Mouse (Mus musculus) MEL (cell line): ENCODE data around the gene A530016L24Rik. TPM values are rescaled to one million over a fixed set of nuclear protein-coding genes. Genes with fewer than 3 reads are reported as not detected.

Source experiments
- DNase-seq: peaks from one replicate; pipeline ENCODE4 v3.0.0; 2011; ENCODE audit warnings: low read depth, low spot score
- H3K27ac ChIP-seq: 2 replicates; pipeline ENCODE4 v1.5.1; 2012; ENCODE audit warnings: low read depth, mild to moderate bottlenecking, control low read depth, low read length, moderate library complexity; ENCODE audit not compliant: control insufficient read depth
- H3K27me3 ChIP-seq, 2 experiments: fragments of 150-350 bp in 1 of 2; sonication (generic) in 1 of 2; 2 replicates each; pipeline ENCODE4 v1.6.1; 2012; ENCODE audit warnings: low read length in 2 of 2, mild to moderate bottlenecking in 2 of 2, improper control_type of control experiment in 1 of 2, moderate library complexity in 1 of 2; ENCODE audit not compliant: insufficient read depth in 2 of 2, control insufficient read depth in 1 of 2
- H3K36me3 ChIP-seq, 2 experiments: 2 replicates each; pipeline ENCODE4 v1.6.1; 2012 to 2014; ENCODE audit warnings: low read length in 2 of 2, improper control_type of control experiment in 1 of 2, inconsistent platforms in 1 of 2, mild to moderate bottlenecking in 1 of 2; ENCODE audit not compliant: insufficient read depth in 2 of 2, control insufficient read depth in 1 of 2
- H3K4me1 ChIP-seq, 2 experiments: fragments of 150-350 bp in 1 of 2; sonication (generic) in 1 of 2; 2 replicates each; pipeline ENCODE4 v1.6.1; 2012; ENCODE audit warnings: low read length in 2 of 2, improper control_type of control experiment in 1 of 2, mild to moderate bottlenecking in 1 of 2; ENCODE audit not compliant: insufficient read depth in 2 of 2, control insufficient read depth in 1 of 2
- H3K4me3 ChIP-seq, 2 experiments: fragments of 150-350 bp in 1 of 2; sonication (generic) in 1 of 2; 2 replicates each; pipeline ENCODE4 v1.5.1; 2012; ENCODE audit warnings: low read depth in 2 of 2, low read length in 2 of 2, mild to moderate bottlenecking in 2 of 2, moderate library complexity in 2 of 2, control low read depth in 1 of 2, improper control_type of control experiment in 1 of 2; ENCODE audit not compliant: control insufficient read depth in 1 of 2, insufficient read depth in 1 of 2
- H3K79me2 ChIP-seq: 2 replicates; pipeline ENCODE4 v1.6.1; 2012; ENCODE audit warnings: mild to moderate bottlenecking, low read length, moderate library complexity; ENCODE audit not compliant: control insufficient read depth, poor library complexity, insufficient read depth
- H3K9ac ChIP-seq: 2 replicates; pipeline ENCODE4 v1.6.1; 2012; ENCODE audit warnings: low read depth, mild to moderate bottlenecking, control low read depth, low read length, moderate library complexity; ENCODE audit not compliant: control insufficient read depth, poor library complexity, severe bottlenecking
- H3K9me3 ChIP-seq: fragments of 150-350 bp; sonication (generic); replicated peaks from 2 replicates; pipeline ENCODE4 v1.6.1; 2012; ENCODE audit warnings: mild to moderate bottlenecking, low read length, improper control_type of control experiment, moderate library complexity; ENCODE audit not compliant: insufficient read depth
- BHLHE40 ChIP-seq: IDR thresholded peaks from 2 replicates; pipeline ENCODE4 v1.6.1; 2012; ENCODE audit warnings: low read depth, mild to moderate bottlenecking, inconsistent platforms, low read length, improper control_type of control experiment, borderline replicate concordance
- CHD1 ChIP-seq: IDR thresholded peaks from 2 replicates; pipeline ENCODE4 v1.6.1; 2012; ENCODE audit warnings: low read depth, mild to moderate bottlenecking, inconsistent platforms, low read length, improper control_type of control experiment
- CHD2 ChIP-seq: IDR thresholded peaks from 2 replicates; pipeline ENCODE4 v1.6.1; 2011; ENCODE audit warnings: low read length, improper control_type of control experiment
- CTCF ChIP-seq, 3 experiments: IDR thresholded peaks in 2 of 3; conservative IDR thresholded peaks in 1 of 3; 2 replicates each; pipeline ENCODE4 v1.5.1; 2011 to 2012; ENCODE audit warnings: low read length in 3 of 3, low read depth in 2 of 3, mild to moderate bottlenecking in 2 of 3, improper control_type of control experiment in 1 of 3, inconsistent platforms in 1 of 3, mixed read lengths in 1 of 3, moderate library complexity in 1 of 3; ENCODE audit not compliant: control insufficient read depth in 1 of 3, insufficient read depth in 1 of 3, poor library complexity in 1 of 3, severe bottlenecking in 1 of 3
- EP300 ChIP-seq, 2 experiments: IDR thresholded peaks; 2 replicates each; pipeline ENCODE4 v1.6.1; 2011; ENCODE audit warnings: improper control_type of control experiment in 2 of 2, low read length in 2 of 2, low read depth in 1 of 2, mild to moderate bottlenecking in 1 of 2
- ETS1 ChIP-seq: IDR thresholded peaks from 2 replicates; pipeline ENCODE4 v1.6.1; 2012; ENCODE audit warnings: low read depth, mild to moderate bottlenecking, inconsistent platforms, low read length, improper control_type of control experiment, moderate library complexity
- GATA1 ChIP-seq: IDR thresholded peaks from 2 replicates; pipeline ENCODE4 v1.6.1; 2011; ENCODE audit warnings: low read depth, low read length, improper control_type of control experiment
- HCFC1 ChIP-seq: IDR thresholded peaks from 2 replicates; pipeline ENCODE4 v1.6.1; 2012; ENCODE audit warnings: low read depth, mild to moderate bottlenecking, inconsistent platforms, low read length, improper control_type of control experiment, moderate library complexity
- MAFK ChIP-seq: IDR thresholded peaks from 2 replicates; pipeline ENCODE4 v1.6.1; 2011; ENCODE audit warnings: low read depth, mild to moderate bottlenecking, low read length, improper control_type of control experiment, borderline replicate concordance
- MAZ ChIP-seq: IDR thresholded peaks from 2 replicates; pipeline ENCODE4 v1.6.1; 2012; ENCODE audit warnings: low read depth, mild to moderate bottlenecking, inconsistent platforms, low read length, improper control_type of control experiment
- MYC ChIP-seq: IDR thresholded peaks from 2 replicates; pipeline ENCODE4 v1.6.1; 2011; ENCODE audit warnings: low read depth, mild to moderate bottlenecking, low read length, improper control_type of control experiment, moderate library complexity
- POLR2A ChIP-seq, 2 experiments: IDR thresholded peaks; 2 replicates each; pipeline ENCODE4 v1.6.1; 2011 to 2012; ENCODE audit warnings: low read length in 2 of 2, mild to moderate bottlenecking in 2 of 2, control low read depth in 1 of 2, improper control_type of control experiment in 1 of 2, low read depth in 1 of 2, moderate library complexity in 1 of 2; ENCODE audit not compliant: control insufficient read depth in 1 of 2, insufficient read depth in 1 of 2, poor library complexity in 1 of 2
- POLR2AphosphoS5 ChIP-seq: IDR thresholded peaks from 2 replicates; pipeline ENCODE4 v1.6.1; 2012; ENCODE audit warnings: low read depth, borderline replicate concordance, mild to moderate bottlenecking, inconsistent platforms, low read length, moderate library complexity, mixed read lengths
- RCOR1 ChIP-seq: IDR thresholded peaks from 2 replicates; pipeline ENCODE4 v1.6.1; 2012; ENCODE audit warnings: low read depth, mild to moderate bottlenecking, inconsistent platforms, low read length, improper control_type of control experiment
- SIN3A ChIP-seq: IDR thresholded peaks from 2 replicates; pipeline ENCODE4 v1.6.1; 2012; ENCODE audit warnings: low read length, improper control_type of control experiment, inconsistent platforms
- SMC3 ChIP-seq: IDR thresholded peaks from 2 replicates; pipeline ENCODE4 v1.6.1; 2011; ENCODE audit warnings: low read depth, low read length, improper control_type of control experiment
- TCF12 ChIP-seq: IDR thresholded peaks from 2 replicates; pipeline ENCODE4 v1.6.1; 2014; ENCODE audit warnings: low read depth, mild to moderate bottlenecking, inconsistent platforms, low read length, improper control_type of control experiment, moderate library complexity
- USF2 ChIP-seq, 2 experiments: IDR thresholded peaks; 2 replicates each; pipeline ENCODE4 v1.6.1; 2011 to 2012; ENCODE audit warnings: improper control_type of control experiment in 2 of 2, low read length in 2 of 2, borderline replicate concordance in 1 of 2, inconsistent platforms in 1 of 2, low read depth in 1 of 2, mild to moderate bottlenecking in 1 of 2; ENCODE audit not compliant: insufficient read depth in 1 of 2
- polyA plus RNA-seq, 2 experiments: library from polyadenylated mRNA; stranded (reverse) in 1 of 2; unstranded in 1 of 2; fragments of >175 nt in 1 of 2; fragments of >200 nt in 1 of 2; gene quantifications; 2 replicates each; pipeline versions ENCODE4 v1.2.1 to v1.2.4; 2012; ENCODE audit warnings: low replicate concordance in 2 of 2, low read depth in 1 of 2; ENCODE audit not compliant: insufficient read length in 2 of 2, insufficient read depth in 1 of 2, missing spikeins in 1 of 2
- total RNA-seq: library from RNA; depleted of rRNA; stranded (reverse); fragments of 300-350 nt; gene quantifications from 2 replicates; pipeline ENCODE4 v1.2.3, GENCODE M21; 2012

Gene A530016L24Rik
- total and polyA plus RNA-seq, 3 experiments = not detected

DNA sequence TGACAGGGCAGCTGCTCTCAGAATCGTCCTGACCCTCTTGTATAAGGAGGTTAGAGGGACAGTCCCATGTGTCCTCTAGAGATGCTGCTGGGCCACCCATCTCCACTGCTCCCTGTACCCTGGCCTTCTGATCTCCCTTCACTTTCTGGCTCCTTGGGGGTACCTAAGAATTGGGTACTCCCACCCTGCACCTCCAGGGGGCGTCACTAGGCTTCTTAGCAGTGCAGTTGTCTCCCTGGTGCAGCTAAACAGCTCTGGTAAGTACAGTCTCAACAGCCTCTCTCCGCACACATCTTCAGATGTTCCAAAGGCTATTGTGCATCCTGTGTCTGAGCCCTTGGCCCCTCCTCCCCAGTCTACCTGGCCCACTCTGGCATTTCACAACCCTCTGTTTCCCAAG is 25.6 kb downstream of the A530016L24Rik start:
- H3K9ac ChIP-seq = no peak overlapping the region
- H3K4me3 ChIP-seq = no peak overlapping the region
- no peaks in the 10 kb centered on the region for H3K79me2 ChIP-seq
- DNase-seq = no peak
- H3K27me3 ChIP-seq = no peaks in the 10 kb centered on the region
- TF ChIP-seq USF2 (IDR thresholded peaks at IDR 0.05; ENCODE audit: borderline replicate concordance in 1 of 2, insufficient read depth in 1 of 2, low read depth in 1 of 2, low read length in 2 of 2) (no peak), MAZ (no peak), CTCF (IDR thresholded peaks at IDR 0.05 in 2 of 3, conservative IDR thresholded peaks at IDR 0.05 in 1 of 3; ENCODE audit: control insufficient read depth in 1 of 3, insufficient read depth in 1 of 3, low read depth in 2 of 3, low read length in 3 of 3, poor library complexity in 1 of 3, severe bottlenecking in 1 of 3) (peak; percentile 43 to 55 (median 51)), POLR2AphosphoS5 (no peak), SMC3 (peak; percentile 29), TCF12 (no peak), CHD2 (no peak)
- no peaks in the 10 kb centered on the region for H3K9me3 ChIP-seq
- H3K4me1 ChIP-seq = no peaks in the 10 kb centered on the region
- H3K36me3 ChIP-seq = no peaks in the 10 kb centered on the region
- no peak overlapping the region for H3K27ac ChIP-seq

DNA sequence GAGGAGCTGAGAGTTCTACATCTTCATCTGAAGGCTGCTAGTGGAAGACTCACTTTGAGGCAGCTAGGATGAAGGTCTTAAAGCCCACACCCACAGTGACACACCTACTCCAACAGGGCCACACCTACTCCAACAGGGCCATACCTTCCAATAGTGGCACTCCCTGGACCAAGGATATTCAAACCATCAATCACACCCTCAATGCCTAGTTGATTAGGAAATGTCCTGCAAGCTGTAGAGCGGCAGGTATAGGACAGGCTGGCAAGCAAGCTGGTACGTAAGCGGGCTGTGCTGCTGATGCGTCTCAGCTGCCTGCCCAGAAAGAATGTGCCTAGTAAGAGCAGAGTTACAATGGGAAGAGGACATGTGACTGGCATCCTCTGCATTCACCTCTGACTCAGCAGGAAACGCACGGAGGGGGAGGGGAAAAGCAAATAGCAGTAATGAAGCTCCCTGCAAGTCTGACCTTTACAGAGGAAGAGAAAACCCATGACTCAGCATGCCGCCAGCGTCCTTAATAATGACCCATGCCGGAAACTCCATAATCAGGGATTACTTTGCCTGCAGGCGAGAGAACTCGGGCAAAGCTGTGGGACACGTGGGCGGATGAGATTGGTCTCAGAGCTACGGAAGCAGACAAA is 27.6 kb downstream of the A530016L24Rik start, which contains the start of gene Tmem179:
TSS of gene Tmem179 (minus strand) at position 51 of the 641 bp plus-strand sequence.
- H3K9ac ChIP-seq = no peak within 1 kb of the TSS
- H3K4me3 ChIP-seq = no peak within 1 kb of the TSS
- no peaks in the 10 kb centered on the region for H3K4me1 ChIP-seq
- H3K36me3 ChIP-seq = no peaks in the 10 kb centered on the region
- TF ChIP-seq HCFC1 = no peak
- no peak for TF ChIP-seq RCOR1
- TF ChIP-seq TCF12 = no peak
- TF ChIP-seq POLR2A (IDR thresholded peaks at IDR 0.05; ENCODE audit: control insufficient read depth in 1 of 2, insufficient read depth in 1 of 2, low read depth in 1 of 2, low read length in 2 of 2, poor library complexity in 1 of 2) = no peak
- no peak for TF ChIP-seq GATA1
- TF ChIP-seq POLR2AphosphoS5 = no peak
- TF ChIP-seq CHD1 = no peak
- no peak for TF ChIP-seq SMC3
- TF ChIP-seq MAFK = no peak
- no peak for TF ChIP-seq EP300 (IDR thresholded peaks at IDR 0.05; ENCODE audit: low read depth in 1 of 2, low read length in 2 of 2)
- TF ChIP-seq MYC = no peak
- TF ChIP-seq CTCF (IDR thresholded peaks at IDR 0.05 in 2 of 3, conservative IDR thresholded peaks at IDR 0.05 in 1 of 3; ENCODE audit: control insufficient read depth in 1 of 3, insufficient read depth in 1 of 3, low read depth in 2 of 3, low read length in 3 of 3, poor library complexity in 1 of 3, severe bottlenecking in 1 of 3) = no peak
- TF ChIP-seq MAZ = no peak
- TF ChIP-seq SIN3A = no peak
- TF ChIP-seq BHLHE40 = no peak
- no peak for TF ChIP-seq ETS1
- H3K79me2 ChIP-seq = no peaks in the 10 kb centered on the region
- no peak for DNase-seq
- H3K27ac ChIP-seq = no peak within 1 kb of the TSS
- no peaks in the 10 kb centered on the region for H3K9me3 ChIP-seq
- no peaks in the 10 kb centered on the region; a peak in 1 of 4 replicates for H3K27me3 ChIP-seq
